Mouse (Mus musculus): Measurements from ENCODE around the gene T.

GRCm38 (mm10) chr17:8436184-8436583, 2.0 kb downstream of the T start:
- no peak for TF ChIP-seq CTCF (conservative IDR thresholded peaks at IDR 0.05; ENCODE audit: insufficient read depth, insufficient read length, low read depth, low read length)
- no peak for TF ChIP-seq POLR2A (IDR thresholded peaks at IDR 0.05; ENCODE audit: low read depth, low read length)
